Mouse (Mus musculus): Measurements from ENCODE around the gene Spata4.

DNA sequence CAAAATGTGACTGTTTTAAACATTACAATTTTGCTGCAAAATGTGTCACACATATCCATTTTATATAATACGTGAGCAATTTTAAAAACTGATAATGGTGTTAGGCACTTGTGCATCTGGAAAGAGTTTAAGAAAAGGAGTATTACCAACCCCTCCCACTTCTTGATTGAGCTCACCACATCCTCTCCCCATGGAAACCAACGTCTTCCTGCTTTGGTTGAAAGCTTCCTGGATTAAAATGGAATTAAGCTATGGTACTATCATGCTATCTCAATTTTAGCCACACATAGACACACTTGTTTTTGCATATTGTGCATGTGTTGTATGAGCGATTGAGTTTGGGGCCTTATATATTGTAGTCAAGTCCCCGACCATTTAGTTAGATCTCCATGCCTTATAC, 2.9 kb downstream of the Spata4 start:
- TF ChIP-seq CTCF (IDR thresholded peaks at IDR 0.05; ENCODE audit: low read depth, low read length): no peak
- no peak for TF ChIP-seq POLR2A (IDR thresholded peaks at IDR 0.05; ENCODE audit: borderline replicate concordance, low read depth, low read length)
